Mouse (Mus musculus): Measurements from ENCODE around the gene Eogt.

Gene Eogt

GRCm38 (mm10) chr6:97106106-97106505 is 42.9 kb downstream of the Eogt start:
- DNase-seq (ENCODE audit: low read depth, low spot score), result no peak

GRCm38 (mm10) chr6:97104264-97104852 is 44.6 kb downstream of the Eogt start:
- DNase-seq (ENCODE audit: low read depth, low spot score), result no peak

GRCm38 (mm10) chr6:97101958-97102702 is 46.9 kb downstream of the Eogt start:
- no peak for DNase-seq (ENCODE audit: low read depth, low spot score)

- no peak for DNase-seq (ENCODE audit: low read depth, low spot score)
Measured at GRCm38 (mm10) chr6:97101190-97101957, 47.6 kb downstream of the Eogt start.

GRCm38 (mm10) chr6:97082336-97082735 is 66.6 kb downstream of the Eogt start:
- DNase-seq (ENCODE audit: low read depth, low spot score), result no peak

- no peak for DNase-seq (ENCODE audit: low read depth, low spot score)
Measured at GRCm38 (mm10) chr6:97080016-97080415, 69.0 kb downstream of the Eogt start.

GRCm38 (mm10) chr6:97060074-97060681 is 88.8 kb downstream of the Eogt start, which contains the start of gene Fam19a4:
Gene Fam19a4 (minus strand): TSS chr6:97060413.
- DNase-seq (ENCODE audit: low read depth, low spot score), result no peak

Measured in c-Kit-negative CD71-positive TER-119-positive erythroid progenitor cells, embryonic 14.5 days (primary cell).